28 mouse cellular contexts compared by ENCODE assay signal in the genomic region with DNA sequence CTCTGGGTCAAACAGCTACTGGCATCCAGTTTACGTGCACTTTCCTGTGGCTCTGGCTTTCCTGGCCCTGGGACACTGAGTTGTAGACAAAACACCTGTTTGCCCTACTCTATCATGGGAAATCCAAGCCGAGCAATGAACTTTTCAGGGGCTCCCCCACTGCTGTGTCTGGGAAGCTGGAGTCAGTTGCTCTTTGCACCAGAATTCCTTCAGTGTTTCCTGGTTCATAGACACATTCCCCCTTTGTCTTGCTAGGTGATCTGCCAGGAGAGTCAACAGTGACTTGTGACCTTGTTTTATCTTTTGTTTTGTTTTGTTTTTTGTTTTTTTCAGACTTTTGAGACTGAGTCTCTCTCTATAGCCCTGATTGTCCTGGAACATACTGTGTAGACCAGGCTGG. TPM values are rescaled to one million over a fixed set of nuclear protein-coding genes. Genes with fewer than 3 reads are reported as not detected.
"Had no signal": no experiment of that assay in that cellular context is flagged by ENCODE, and none has a peak within 500 bp of the region (broad histone marks: within the 10 kb centered on the region; RNA-seq: fewer than 3 reads in every experiment).

No protein-coding gene starts in this region.

- H3K4me3 ChIP-seq: limb, embryonic 12.5 days; limb, embryonic 15.5 days; lung, embryonic 15.5 days; megakaryocyte, embryonic 14.5 days; midbrain, embryonic 10.5 days; midbrain, embryonic 13.5 days; myocyte; neural tube, embryonic 13.5 days; stomach, embryonic 15.5 days had no signal

- H3K9ac ChIP-seq: limb, embryonic 12.5 days; limb, embryonic 15.5 days; liver, embryonic 14.5 days; lung, embryonic 15.5 days; midbrain, embryonic 13.5 days; neural tube, embryonic 13.5 days; stomach, embryonic 15.5 days had no signal

- H3K27ac ChIP-seq: limb, embryonic 12.5 days; limb, embryonic 15.5 days; liver, embryonic 14.5 days; lung, embryonic 15.5 days; midbrain, embryonic 10.5 days; midbrain, embryonic 13.5 days; neural tube, embryonic 13.5 days; stomach, embryonic 15.5 days had no signal

- H3K36me3 ChIP-seq: limb, embryonic 12.5 days; limb, embryonic 15.5 days; lung, embryonic 15.5 days; midbrain, embryonic 10.5 days; midbrain, embryonic 13.5 days; neural tube, embryonic 13.5 days; stomach, embryonic 15.5 days had no signal

- H3K4me2 ChIP-seq: limb, embryonic 12.5 days; limb, embryonic 15.5 days; lung, embryonic 15.5 days; midbrain, embryonic 13.5 days; neural tube, embryonic 13.5 days; stomach, embryonic 15.5 days had no signal

- H3K9me3 ChIP-seq: limb, embryonic 12.5 days; limb, embryonic 15.5 days; lung, embryonic 15.5 days; megakaryocyte, embryonic 14.5 days; midbrain, embryonic 10.5 days; midbrain, embryonic 13.5 days; neural tube, embryonic 13.5 days; stomach, embryonic 15.5 days had no signal

- DNase-seq: kidney, adult 18-20 months; kidney, adult 9 months; kidney, postnatal 14 days; kidney, postnatal 4 days; left cerebral cortex, postnatal 4 days; lung, adult 18-20 months; lung, postnatal 10 days; lung, postnatal 36 days; thymus, adult 18-20 months; thymus, postnatal 36 days had no signal

- H3K27me3 ChIP-seq: limb, embryonic 15.5 days; lung, embryonic 15.5 days; stomach, embryonic 15.5 days had no signal

- H3K4me1 ChIP-seq: limb, embryonic 15.5 days; midbrain, embryonic 13.5 days; neural tube, embryonic 13.5 days had no signal

- ATAC-seq: midbrain, embryonic 13.5 days; midbrain, embryonic 16.5 days had no signal

RNA-seq across cellular contexts. Expression of gene Gm10447, which starts 5.5 kb away (rescaled TPM):
- total RNA-seq: left cerebral cortex, postnatal 14 days; left cerebral cortex, postnatal 4 days; monocyte, adult 5-6 weeks; neutrophil, adult 5-6 weeks had no signal
- polyA plus RNA-seq: kidney, embryonic 16.5 days; lung, embryonic 15.5 days; midbrain, embryonic 10.5 days; midbrain, embryonic 13.5 days; neural tube, embryonic 13.5 days had no signal

RNA-seq across cellular contexts. Expression of gene Shroom1, which starts 5.6 kb away (rescaled TPM):
- total RNA-seq: monocyte, adult 5-6 weeks; neutrophil, adult 5-6 weeks had no signal

RNA-seq across cellular contexts. Expression of gene Gm9837, which starts 18.9 kb away (rescaled TPM):
- total RNA-seq: layer of hippocampus, postnatal 14 days; left cerebral cortex, adult 8-10 months; left cerebral cortex, postnatal 4 days; monocyte, adult 5-6 weeks; neutrophil, adult 5-6 weeks had no signal
- polyA plus RNA-seq: kidney, embryonic 16.5 days; limb, embryonic 12.5 days; limb, embryonic 15.5 days; liver, embryonic 14.5 days; lung, embryonic 15.5 days; midbrain, embryonic 10.5 days; midbrain, embryonic 13.5 days; midbrain, embryonic 16.5 days; myocyte; neural tube, embryonic 13.5 days; stomach, embryonic 15.5 days; urinary bladder, adult 2 months had no signal

RNA-seq across cellular contexts. Expression of gene Gdf9, which starts 20.5 kb away (rescaled TPM):
- total RNA-seq: monocyte, adult 5-6 weeks; neutrophil, adult 5-6 weeks had no signal
